Mouse (Mus musculus): Measurements from ENCODE around the gene Ifi203. TPM values are rescaled to one million over a fixed set of nuclear protein-coding genes. Genes with fewer than 3 reads are reported as not detected.
"Not testable (repeated sequence)": the region's sequence is repeated elsewhere in the genome, so short reads cannot be mapped to it uniquely, and the experiment has no call there.

Ifi203 gene
- polyA plus RNA-seq, 1 experiment from 2014 or later: 7.7 TPM

DNA sequence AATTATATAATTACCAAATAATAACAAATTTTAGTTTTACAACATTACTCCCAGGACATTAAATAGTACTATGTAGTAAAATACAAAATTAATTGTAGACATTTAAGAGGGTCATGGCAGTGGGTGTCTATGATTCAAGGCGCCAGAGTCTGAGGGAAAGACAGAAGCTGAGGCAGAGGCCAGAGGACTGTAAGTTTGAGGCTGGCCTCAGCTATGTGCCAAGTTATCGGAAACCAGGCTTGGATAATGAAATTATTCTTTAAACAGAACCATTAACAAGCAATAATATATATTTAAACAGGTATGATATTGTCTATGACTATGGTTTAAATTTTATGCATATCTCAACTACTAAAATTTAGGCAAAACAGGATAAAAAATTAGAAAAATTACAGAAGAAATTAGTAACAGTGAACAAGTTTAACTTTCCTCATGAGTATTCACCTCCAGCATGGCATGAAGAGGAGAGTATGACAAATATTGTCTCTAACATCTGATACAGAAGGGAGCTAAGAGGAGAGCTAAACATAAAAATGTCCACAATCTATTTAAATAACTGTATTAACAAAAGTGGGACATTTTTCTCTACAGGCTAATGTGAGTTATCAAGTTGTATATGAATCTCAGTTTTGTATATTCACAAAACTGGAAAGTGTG lies 30.5 kb downstream of the Ifi203 start:
- DNase-seq (ENCODE audit: low spot score) (no peak), ATAC-seq (replicated peaks; ENCODE audit: low FRiP score, low read depth) (no peak)
- no peak overlapping the region for H3K27ac ChIP-seq
- H3K4me1 ChIP-seq (replicated peaks; ENCODE audit: insufficient read depth, low read length): no peaks in the 10 kb centered on the region
- no peak overlapping the region for H3K4me2 ChIP-seq (ENCODE audit: low read length)
- WGBS: 85% methylated on average over 2 of the region's 2 CpGs
- TF ChIP-seq CTCF (IDR thresholded peaks at IDR 0.05; ENCODE audit: low read depth): no peak
- no peaks in the 10 kb centered on the region for H3K36me3 ChIP-seq (ENCODE audit: insufficient read depth, low read length)
- no peaks in the 10 kb centered on the region for H3K9me3 ChIP-seq (replicated peaks; ENCODE audit: low read length)
- no peak overlapping the region for H3K4me3 ChIP-seq (replicated peaks; ENCODE audit: low read depth, low read length)
- no peaks in the 10 kb centered on the region for H3K27me3 ChIP-seq (ENCODE audit: insufficient read depth, low read length)
- H3K9ac ChIP-seq (ENCODE audit: low read depth, low read length): no peak overlapping the region

DNA sequence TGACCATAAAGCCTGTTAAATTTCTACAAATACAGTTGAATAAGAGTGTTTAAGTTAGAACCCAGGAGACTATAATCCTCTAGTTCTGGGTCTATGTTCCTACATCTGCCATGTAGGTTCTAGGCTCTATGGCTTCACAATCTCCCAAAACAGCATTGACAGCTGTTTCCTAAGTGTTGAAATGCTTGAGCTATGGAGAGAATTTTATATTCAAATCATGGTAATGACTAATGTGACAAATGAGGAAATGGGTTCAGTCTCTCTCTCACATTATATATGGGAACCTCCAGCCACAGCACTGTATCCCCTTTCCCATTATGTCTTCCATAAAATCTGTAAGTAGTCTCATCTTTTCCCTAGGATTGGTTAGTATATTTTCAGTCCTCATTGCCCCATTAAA lies 34.1 kb downstream of the Ifi203 start:
- H3K27ac ChIP-seq; H3K4me1 ChIP-seq (replicated peaks; ENCODE audit: insufficient read depth, low read length); H3K9me3 ChIP-seq (replicated peaks; ENCODE audit: low read length); H3K4me3 ChIP-seq (replicated peaks; ENCODE audit: low read depth, low read length); H3K4me2 ChIP-seq (ENCODE audit: low read length); H3K27me3 ChIP-seq (ENCODE audit: insufficient read depth, low read length); DNase-seq (ENCODE audit: low spot score); ATAC-seq (replicated peaks; ENCODE audit: low FRiP score, low read depth); H3K36me3 ChIP-seq (ENCODE audit: insufficient read depth, low read length); H3K9ac ChIP-seq (ENCODE audit: low read depth, low read length): not testable (repeated sequence)

DNA sequence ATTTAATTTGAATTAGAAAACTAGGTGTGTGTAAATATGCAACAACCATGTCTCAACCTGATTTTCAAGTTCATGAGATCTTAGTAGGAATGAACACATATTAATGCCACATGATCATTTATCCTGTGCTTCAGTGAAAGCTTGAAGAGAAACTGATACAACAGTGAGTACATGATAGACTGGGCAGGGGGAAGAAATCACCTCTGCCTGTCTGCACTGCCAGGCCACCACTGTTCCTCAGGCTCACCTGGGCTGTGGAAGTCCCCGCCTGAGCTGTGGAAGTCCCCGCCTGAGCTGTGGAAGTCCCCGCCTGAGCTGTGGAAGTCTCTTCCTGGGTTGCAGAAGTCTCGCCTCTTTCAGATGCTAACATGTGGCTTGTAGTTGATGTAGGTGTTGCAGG lies 36.6 kb downstream of the Ifi203 start:
- not testable (repeated sequence) for H3K4me2 ChIP-seq (ENCODE audit: low read length); ATAC-seq (replicated peaks; ENCODE audit: low FRiP score, low read depth); DNase-seq (ENCODE audit: low spot score); H3K4me3 ChIP-seq (replicated peaks; ENCODE audit: low read depth, low read length); H3K27me3 ChIP-seq (ENCODE audit: insufficient read depth, low read length); H3K9ac ChIP-seq (ENCODE audit: low read depth, low read length); H3K27ac ChIP-seq; H3K4me1 ChIP-seq (replicated peaks; ENCODE audit: insufficient read depth, low read length); H3K36me3 ChIP-seq (ENCODE audit: insufficient read depth, low read length); H3K9me3 ChIP-seq (replicated peaks; ENCODE audit: low read length)
- WGBS: 89% methylated on average over 3 of the region's 4 CpGs

DNA sequence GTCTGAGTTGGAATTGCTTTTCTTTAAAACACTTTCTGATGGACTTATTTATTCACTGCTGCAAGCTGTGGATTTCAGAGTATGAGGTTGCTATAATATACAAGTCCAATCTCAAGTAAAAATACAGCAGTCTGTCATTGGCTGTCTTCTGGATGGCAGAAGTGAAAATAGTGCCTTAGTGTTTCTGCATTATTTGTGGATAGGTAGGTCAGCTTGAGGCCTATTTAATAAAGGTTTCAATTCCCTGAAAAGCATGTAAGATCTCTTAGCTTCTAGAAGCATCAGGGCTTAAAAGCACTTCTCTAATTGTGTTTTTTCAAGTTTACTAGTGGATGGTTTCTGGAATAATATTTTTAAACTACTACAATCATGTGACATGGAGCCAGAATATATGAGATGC lies 52.7 kb downstream of the Ifi203 start:
- H3K4me2 ChIP-seq (ENCODE audit: low read length); DNase-seq (ENCODE audit: low spot score); H3K9me3 ChIP-seq (replicated peaks; ENCODE audit: low read length); H3K27me3 ChIP-seq (ENCODE audit: insufficient read depth, low read length); ATAC-seq (replicated peaks; ENCODE audit: low FRiP score, low read depth); H3K4me3 ChIP-seq (replicated peaks; ENCODE audit: low read depth, low read length); H3K27ac ChIP-seq; H3K9ac ChIP-seq (ENCODE audit: low read depth, low read length); H3K36me3 ChIP-seq (ENCODE audit: insufficient read depth, low read length); H3K4me1 ChIP-seq (replicated peaks; ENCODE audit: insufficient read depth, low read length): not testable (repeated sequence)

DNA sequence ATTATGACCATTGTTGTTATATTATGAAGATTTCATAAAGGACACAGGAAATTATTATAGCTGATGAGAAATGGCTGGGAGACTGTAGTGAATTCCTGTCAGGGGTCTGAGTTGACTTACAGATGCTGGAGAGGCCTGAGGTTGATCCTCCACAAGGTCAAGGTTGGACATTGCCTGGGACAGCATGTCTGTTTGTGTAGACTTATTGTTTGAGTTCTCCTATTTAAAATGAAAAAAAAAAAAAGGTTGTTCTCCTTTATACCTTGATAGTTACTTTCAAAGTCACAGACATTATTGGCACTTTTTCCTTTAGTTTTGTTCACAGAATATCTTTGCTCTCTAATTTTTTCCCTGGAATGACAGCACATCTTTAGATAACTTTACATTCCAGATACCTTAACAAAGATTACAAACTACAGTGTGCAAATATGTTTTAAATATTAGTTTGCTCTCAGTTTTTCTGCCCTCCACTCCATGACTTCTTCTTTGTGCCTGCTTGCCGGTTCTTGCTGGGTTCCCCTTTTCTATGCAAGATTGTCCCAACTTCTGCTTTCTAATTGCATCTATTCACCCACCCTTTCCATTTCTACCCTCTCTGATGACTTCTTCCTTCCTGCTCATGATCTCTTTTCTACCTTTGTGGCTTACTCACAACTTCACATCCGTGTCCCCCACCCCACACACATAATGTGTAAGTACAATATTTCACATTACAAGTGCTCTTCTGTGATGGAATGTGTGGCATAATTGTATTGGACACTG lies 55.3 kb downstream of the Ifi203 start:
- not testable (repeated sequence) for H3K9ac ChIP-seq (ENCODE audit: low read depth, low read length); H3K4me2 ChIP-seq (ENCODE audit: low read length); ATAC-seq (replicated peaks; ENCODE audit: low FRiP score, low read depth); H3K9me3 ChIP-seq (replicated peaks; ENCODE audit: low read length); H3K27ac ChIP-seq; H3K4me1 ChIP-seq (replicated peaks; ENCODE audit: insufficient read depth, low read length); DNase-seq (ENCODE audit: low spot score); H3K36me3 ChIP-seq (ENCODE audit: insufficient read depth, low read length); H3K27me3 ChIP-seq (ENCODE audit: insufficient read depth, low read length); H3K4me3 ChIP-seq (replicated peaks; ENCODE audit: low read depth, low read length)
- no CpG with 5 or more reads among the region's 2 CpGs for WGBS

DNA sequence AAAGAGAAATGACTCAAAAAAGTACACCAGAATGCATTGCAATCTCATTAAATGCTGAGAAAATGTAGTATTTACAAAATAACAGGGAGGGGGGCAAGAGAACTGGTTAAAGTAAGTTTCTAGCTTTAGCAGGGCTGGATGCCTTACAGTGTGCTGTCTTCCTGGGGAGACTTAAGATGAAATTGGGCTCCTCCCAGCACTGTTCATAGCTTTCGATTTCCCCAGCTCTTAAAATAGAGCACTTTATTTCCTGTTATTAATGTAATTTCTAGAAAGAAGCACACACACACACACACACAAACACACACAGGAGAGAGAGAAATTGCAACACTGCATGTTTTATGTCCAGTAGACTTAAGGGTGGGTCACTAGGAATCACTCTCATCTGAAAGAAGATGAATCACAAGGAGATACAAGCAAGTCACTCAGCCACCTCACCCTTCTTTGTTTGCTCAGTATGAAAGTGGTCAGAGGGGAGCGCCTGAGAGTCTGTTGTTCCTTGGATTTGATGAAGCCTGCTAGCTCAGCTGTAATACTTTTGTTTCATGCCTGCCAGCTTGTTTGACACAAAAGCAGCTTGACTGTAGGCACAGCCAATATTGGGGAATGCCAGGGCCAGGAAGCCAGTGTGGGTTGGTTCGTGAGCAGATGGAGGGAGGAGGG lies 62.3 kb downstream of the Ifi203 start:
- not testable (repeated sequence) for H3K4me1 ChIP-seq (replicated peaks; ENCODE audit: insufficient read depth, low read length); H3K9ac ChIP-seq (ENCODE audit: low read depth, low read length); H3K27ac ChIP-seq; H3K9me3 ChIP-seq (replicated peaks; ENCODE audit: low read length); DNase-seq (ENCODE audit: low spot score); H3K36me3 ChIP-seq (ENCODE audit: insufficient read depth, low read length); H3K27me3 ChIP-seq (ENCODE audit: insufficient read depth, low read length); ATAC-seq (replicated peaks; ENCODE audit: low FRiP score, low read depth); H3K4me2 ChIP-seq (ENCODE audit: low read length); H3K4me3 ChIP-seq (replicated peaks; ENCODE audit: low read depth, low read length)
- 64% methylated on average over 3 of the region's 3 CpGs for WGBS

DNA sequence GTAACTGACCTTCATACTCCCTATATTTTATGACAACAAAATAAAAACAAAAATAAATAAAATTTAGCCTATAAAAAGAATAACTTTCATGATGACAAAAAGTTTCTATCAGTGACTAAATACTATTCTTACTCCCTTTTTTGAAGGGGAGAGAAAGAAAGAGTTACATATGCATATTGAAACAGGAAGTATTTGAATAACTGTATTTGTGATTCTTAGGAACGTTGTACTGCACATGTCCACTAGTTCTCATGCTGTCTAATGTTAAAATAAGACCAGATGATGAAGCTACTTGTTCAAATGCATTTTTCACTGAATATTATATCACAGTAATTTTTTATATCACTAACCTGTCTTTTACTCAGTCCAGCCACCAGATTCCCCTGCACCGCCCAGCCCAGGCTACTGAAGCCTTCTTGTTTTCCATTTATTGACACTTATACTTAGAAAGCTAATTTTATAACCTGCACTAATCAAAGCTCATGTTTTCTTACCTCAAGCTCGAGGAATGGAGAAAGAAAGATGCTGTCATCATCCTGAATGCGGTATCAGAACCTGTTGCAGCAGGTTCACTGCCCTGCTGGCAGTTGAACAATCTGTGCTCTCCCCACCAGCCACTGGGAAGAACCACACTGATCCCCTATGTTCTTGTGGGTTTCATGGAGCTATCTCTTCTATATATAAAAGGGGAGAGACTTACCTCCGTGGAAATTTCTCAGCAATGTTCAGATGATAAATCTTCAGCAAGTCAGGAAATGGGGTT lies 63.1 kb downstream of the Ifi203 start:
- H3K27me3 ChIP-seq (ENCODE audit: insufficient read depth, low read length); ATAC-seq (replicated peaks; ENCODE audit: low FRiP score, low read depth); H3K9ac ChIP-seq (ENCODE audit: low read depth, low read length); H3K36me3 ChIP-seq (ENCODE audit: insufficient read depth, low read length); DNase-seq (ENCODE audit: low spot score); H3K4me1 ChIP-seq (replicated peaks; ENCODE audit: insufficient read depth, low read length); H3K27ac ChIP-seq; H3K9me3 ChIP-seq (replicated peaks; ENCODE audit: low read length): not testable (repeated sequence)
- WGBS: 66% methylated on average over 5 of the region's 5 CpGs
- 0 out of 2 replicates have a peak overlapping the region, but pooled peaks have one; percentile 20 for H3K4me3 ChIP-seq (replicated peaks; ENCODE audit: low read depth, low read length)
- peak overlapping the region; percentile 21; the same call in 1 of the 2 replicates for H3K4me2 ChIP-seq (ENCODE audit: low read length)

DNA sequence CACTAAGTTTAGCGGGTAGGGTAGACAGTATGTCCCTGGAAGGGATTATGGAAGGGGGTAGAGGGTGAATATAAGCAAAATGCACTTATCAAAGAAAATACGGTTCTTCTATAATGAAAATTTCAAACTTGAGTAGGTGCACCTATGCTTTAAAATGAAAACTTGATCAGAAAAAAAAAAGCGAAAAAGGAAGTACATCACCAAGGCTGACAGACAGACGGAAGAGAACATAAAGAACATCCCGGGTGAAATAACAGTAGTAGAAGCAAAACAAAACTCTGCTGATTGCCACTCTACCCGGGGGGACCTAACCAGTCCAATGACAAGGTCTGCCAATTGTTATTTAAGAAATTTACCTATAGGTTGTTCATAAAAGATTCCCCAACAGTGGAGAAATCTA lies 64.2 kb downstream of the Ifi203 start:
- H3K9ac ChIP-seq (ENCODE audit: low read depth, low read length); H3K36me3 ChIP-seq (ENCODE audit: insufficient read depth, low read length); H3K9me3 ChIP-seq (replicated peaks; ENCODE audit: low read length); ATAC-seq (replicated peaks; ENCODE audit: low FRiP score, low read depth); DNase-seq (ENCODE audit: low spot score); H3K27ac ChIP-seq; H3K4me3 ChIP-seq (replicated peaks; ENCODE audit: low read depth, low read length); H3K4me2 ChIP-seq (ENCODE audit: low read length); H3K4me1 ChIP-seq (replicated peaks; ENCODE audit: insufficient read depth, low read length); H3K27me3 ChIP-seq (ENCODE audit: insufficient read depth, low read length): not testable (repeated sequence)
- 85% methylated on average over 6 of the region's 6 CpGs for WGBS

DNA sequence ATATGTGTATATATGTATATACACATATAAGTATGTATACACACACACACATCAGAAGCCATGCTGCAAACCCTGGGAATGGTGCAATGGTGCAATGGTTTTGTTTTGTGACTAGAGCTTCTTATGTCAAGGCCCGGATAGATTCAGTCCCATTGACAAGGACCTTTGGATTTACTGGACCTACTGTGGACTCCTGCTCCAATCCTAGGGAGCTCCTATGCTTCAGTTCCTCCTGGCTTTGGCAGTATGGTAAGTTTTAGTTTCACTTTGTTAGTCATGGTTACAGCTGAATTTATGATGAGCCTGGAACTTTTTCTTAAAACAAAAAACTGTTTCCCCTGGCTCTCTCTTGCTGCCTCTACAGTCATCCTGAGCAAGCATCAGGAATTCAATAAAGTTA lies 65.3 kb downstream of the Ifi203 start:
- H3K4me2 ChIP-seq (ENCODE audit: low read length); H3K4me1 ChIP-seq (replicated peaks; ENCODE audit: insufficient read depth, low read length); H3K36me3 ChIP-seq (ENCODE audit: insufficient read depth, low read length); ATAC-seq (replicated peaks; ENCODE audit: low FRiP score, low read depth); H3K4me3 ChIP-seq (replicated peaks; ENCODE audit: low read depth, low read length); H3K27ac ChIP-seq; H3K9me3 ChIP-seq (replicated peaks; ENCODE audit: low read length); H3K27me3 ChIP-seq (ENCODE audit: insufficient read depth, low read length); H3K9ac ChIP-seq (ENCODE audit: low read depth, low read length); DNase-seq (ENCODE audit: low spot score): not testable (repeated sequence)
- 84% methylated on average over 1 of the region's 1 CpGs for WGBS

All from kidney, postnatal 0 days (tissue).